Mouse (Mus musculus) neural tube, embryonic 14.5 days (tissue): ENCODE data around the gene Itga11. TPM values are rescaled to one million over a fixed set of nuclear protein-coding genes. Genes with fewer than 3 reads are reported as not detected.
A peak's percentile ranks its signal among the peaks of the same experiment; 100 is the strongest.

Experiments used
- ATAC-seq: fragments of 200-750 bp; cut with Nextera tagmentation; 2 replicates; pipeline ENCODE4 v1.8.0; 2017; ENCODE audit warnings: low read depth, mild to moderate bottlenecking, moderate TSS enrichment, moderate library complexity
- H3K27ac ChIP-seq: fragments of 300-500 bp; sonication (generic); 2 replicates; pipeline ENCODE4 v1.5.1; 2014; ENCODE audit warnings: low read depth, mild to moderate bottlenecking, control low read depth, low read length, moderate library complexity, mixed read lengths
- H3K27me3 ChIP-seq: fragments of 300-500 bp; sonication (generic); 2 replicates; pipeline ENCODE4 v1.6.1; 2014; ENCODE audit warnings: low read length; ENCODE audit not compliant: control insufficient read depth, insufficient read depth
- H3K36me3 ChIP-seq: fragments of 300-500 bp; sonication (generic); 2 replicates; pipeline ENCODE4 v1.6.1; 2014; ENCODE audit warnings: low read length, mixed read lengths; ENCODE audit not compliant: control insufficient read depth, insufficient read depth
- H3K4me1 ChIP-seq: fragments of 300-500 bp; sonication (generic); 2 replicates; pipeline ENCODE4 v1.6.1; 2014; ENCODE audit warnings: low read length; ENCODE audit not compliant: control insufficient read depth, insufficient read depth
- H3K4me2 ChIP-seq: fragments of 300-500 bp; sonication (generic); 2 replicates; pipeline ENCODE4 v1.6.1; 2014; ENCODE audit warnings: mild to moderate bottlenecking, low read depth, low read length, control low read depth
- H3K4me3 ChIP-seq: fragments of 300-500 bp; sonication (generic); 2 replicates; pipeline ENCODE4 v1.5.1; 2014; ENCODE audit warnings: low read depth, low read length, control low read depth, mixed read lengths
- H3K9ac ChIP-seq: fragments of 300-500 bp; sonication (generic); replicated peaks from 2 replicates; pipeline ENCODE4 v1.6.1; 2014; ENCODE audit warnings: low read depth, mild to moderate bottlenecking, control low read depth, low read length, mixed read lengths
- H3K9me3 ChIP-seq: fragments of 300-500 bp; sonication (generic); 2 replicates; pipeline ENCODE4 v1.6.1; 2016; ENCODE audit warnings: low read length; ENCODE audit not compliant: control insufficient read depth
- WGBS: fragments of 180-500 bp; shearing (Covaris S2); extraction: QIAGEN DNeasy Blood & Tissue Kit; methylation state at CpG from one replicate; pipeline ENCODE4 v1.1.7; 2014; 5-methylcytosine and 5-hydroxymethylcytosine counted together
- polyA plus RNA-seq: library from polyadenylated mRNA; unstranded; fragments of >200 nt; fragmentation: Nextera tagmentation; extraction: Ambion mirVana; gene quantifications from 2 replicates; pipeline ENCODE4 v1.2.1, GENCODE M21; 2014

The Itga11 gene
- polyA plus RNA-seq, 1 experiment from 2014 or later: 0.33 TPM

GRCm38 (mm10) chr9:62668503-62668902 lies 9.1 kb upstream of the Itga11 start:
- no peak for ATAC-seq

GRCm38 (mm10) chr9:62673241-62673640 lies 4.4 kb upstream of the Itga11 start:
- Histone ChIP-seq H3K27me3 (peaks cover 14% of the 10 kb centered on the region), H3K4me1 (peaks cover 8% of the 10 kb centered on the region), H3K36me3 (no peaks in the 10 kb centered on the region), H3K9ac (no peak overlapping the region), H3K4me3 (no peak overlapping the region), H3K27ac (no peak overlapping the region), H3K9me3 (no peaks in the 10 kb centered on the region), H3K4me2 (no peak overlapping the region)
- 86% methylated on average over 7 of the region's 7 CpGs for WGBS
- no peak for ATAC-seq

More at GRCm38 (mm10) chr9:62668503-62668902, 9.1 kb upstream of the Itga11 start:
- H3K27ac ChIP-seq: no peak overlapping the region
- no peak overlapping the region for H3K9ac ChIP-seq
- no peaks in the 10 kb centered on the region for H3K4me1 ChIP-seq
- no peaks in the 10 kb centered on the region for H3K36me3 ChIP-seq
- no peak overlapping the region for H3K4me3 ChIP-seq
- no peak overlapping the region for H3K4me2 ChIP-seq
- H3K9me3 ChIP-seq: no peaks in the 10 kb centered on the region
- 91% methylated on average over 4 of the region's 4 CpGs for WGBS
- no peaks in the 10 kb centered on the region for H3K27me3 ChIP-seq

GRCm38 (mm10) chr9:62675172-62675571 lies 2.5 kb upstream of the Itga11 start:
- H3K4me3 ChIP-seq: no peak overlapping the region
- WGBS: 89% methylated on average over 1 of the region's 1 CpGs
- H3K27me3 ChIP-seq: peaks cover 25% of the 10 kb centered on the region
- no peak overlapping the region for H3K9ac ChIP-seq
- no peaks in the 10 kb centered on the region for H3K9me3 ChIP-seq
- no peaks in the 10 kb centered on the region for H3K36me3 ChIP-seq
- peaks cover 10% of the 10 kb centered on the region for H3K4me1 ChIP-seq
- no peak for ATAC-seq
- no peak overlapping the region for H3K4me2 ChIP-seq
- H3K27ac ChIP-seq: no peak overlapping the region

- peak overlapping the region; percentile 52 for H3K4me2 ChIP-seq
- 0 out of 2 replicates have a peak overlapping the region, but pooled peaks have one; percentile 11 for H3K9ac ChIP-seq
- no peaks in the 10 kb centered on the region for H3K9me3 ChIP-seq
- 4% methylated on average over 22 of the region's 22 CpGs for WGBS
- H3K27me3 ChIP-seq: peaks cover 25% of the 10 kb centered on the region
- H3K27ac ChIP-seq: no peak overlapping the region
- ATAC-seq: no peak
- peak overlapping the region; percentile 27 for H3K4me3 ChIP-seq
- H3K36me3 ChIP-seq: no peaks in the 10 kb centered on the region
- H3K4me1 ChIP-seq: peaks cover 10% of the 10 kb centered on the region
These were observed 1.0 kb downstream of the Itga11 start for GRCm38 (mm10) chr9:62678550-62679155.

GRCm38 (mm10) chr9:62679398-62679797 lies 1.8 kb downstream of the Itga11 start:
- peaks cover 25% of the 10 kb centered on the region for H3K27me3 ChIP-seq
- no peak for ATAC-seq
- no peaks in the 10 kb centered on the region for H3K9me3 ChIP-seq
- WGBS: 59% methylated on average over 4 of the region's 4 CpGs
- no peak overlapping the region for H3K27ac ChIP-seq
- peaks cover 10% of the 10 kb centered on the region for H3K4me1 ChIP-seq
- no peaks in the 10 kb centered on the region for H3K36me3 ChIP-seq
- no peak overlapping the region for H3K4me2 ChIP-seq
- no peak overlapping the region for H3K9ac ChIP-seq
- no peak overlapping the region for H3K4me3 ChIP-seq

GRCm38 (mm10) chr9:62684311-62684710 lies 6.7 kb downstream of the Itga11 start:
- H3K9ac ChIP-seq: no peak overlapping the region
- H3K9me3 ChIP-seq: no peaks in the 10 kb centered on the region
- H3K4me1 ChIP-seq: no peaks in the 10 kb centered on the region
- H3K27me3 ChIP-seq: peaks cover 2% of the 10 kb centered on the region; the same call in 1 of the 2 replicates
- no peak for ATAC-seq
- WGBS: 86% methylated on average over 7 of the region's 7 CpGs
- H3K27ac ChIP-seq: no peak overlapping the region
- no peak overlapping the region for H3K4me3 ChIP-seq
- no peaks in the 10 kb centered on the region for H3K36me3 ChIP-seq
- H3K4me2 ChIP-seq: no peak overlapping the region

- Histone ChIP-seq H3K9me3 (no peaks in the 10 kb centered on the region), H3K4me3 (no peak overlapping the region), H3K36me3 (no peaks in the 10 kb centered on the region), H3K4me2 (no peak overlapping the region), H3K4me1 (no peaks in the 10 kb centered on the region), H3K27ac (no peak overlapping the region), H3K9ac (no peak overlapping the region), H3K27me3 (no peaks in the 10 kb centered on the region)
- WGBS: 94% methylated on average over 10 of the region's 10 CpGs
- ATAC-seq: no peak
These were observed 12.1 kb downstream of the Itga11 start for GRCm38 (mm10) chr9:62689748-62690147.

- no peaks in the 10 kb centered on the region for H3K27me3 ChIP-seq
- H3K4me1 ChIP-seq: no peaks in the 10 kb centered on the region
- H3K4me2 ChIP-seq: no peak overlapping the region
- no peak overlapping the region for H3K9ac ChIP-seq
- no peak overlapping the region for H3K27ac ChIP-seq
- ATAC-seq: no peak
- H3K4me3 ChIP-seq: no peak overlapping the region
- WGBS: 83% methylated on average over 5 of the region's 5 CpGs
- no peaks in the 10 kb centered on the region for H3K36me3 ChIP-seq
- no peaks in the 10 kb centered on the region for H3K9me3 ChIP-seq
These were observed 16.4 kb downstream of the Itga11 start for GRCm38 (mm10) chr9:62694054-62694453.

- 82% methylated on average over 9 of the region's 9 CpGs for WGBS
- Histone ChIP-seq H3K4me2 (no peak overlapping the region), H3K36me3 (no peaks in the 10 kb centered on the region), H3K9ac (no peak overlapping the region), H3K27me3 (no peaks in the 10 kb centered on the region), H3K4me3 (no peak overlapping the region), H3K27ac (no peak overlapping the region), H3K4me1 (no peaks in the 10 kb centered on the region), H3K9me3 (no peaks in the 10 kb centered on the region)
- ATAC-seq: no peak
These were observed 17.6 kb downstream of the Itga11 start for GRCm38 (mm10) chr9:62695210-62695609.
